Mouse (Mus musculus): ENCODE measurements around the gene Doc2g. TPM values are rescaled to one million over a fixed set of nuclear protein-coding genes. Genes with fewer than 3 reads are reported as not detected.
"Not testable (repeated sequence)": the region's sequence is repeated elsewhere in the genome, so short reads cannot be mapped to it uniquely, and the experiment has no call there.

Gene Doc2g
- polyA plus RNA-seq (2015; fragmentation: Nextera tagmentation; extraction: Ambion mirVana): 3.8 and 4.8 TPM in 2 replicates

DNA sequence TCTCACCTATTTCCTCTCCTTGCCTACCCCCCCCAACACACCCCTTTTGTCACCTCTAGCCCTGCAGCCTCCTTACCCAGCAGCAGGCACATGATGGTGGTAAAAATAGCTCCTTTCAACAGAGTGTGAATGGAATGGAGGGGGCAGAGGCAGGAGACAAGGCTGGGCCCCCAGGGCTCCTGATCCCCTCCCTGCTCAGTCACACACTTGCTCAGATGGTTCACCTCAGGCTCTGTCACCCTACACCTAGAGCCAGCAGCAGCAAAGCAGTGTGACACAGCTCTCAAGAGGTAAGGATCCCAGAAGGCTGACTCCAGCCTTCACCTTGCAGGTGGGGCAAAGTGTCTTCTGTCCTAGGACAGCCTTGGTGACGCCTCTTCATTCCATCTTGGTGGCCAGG, at the start of gene Doc2g:
TSS of gene Doc2g (plus strand) at position 202 of the 400 bp plus-strand sequence.
- Histone ChIP-seq H3K4me2 (ENCODE audit: low read depth, low read length) (no peak within 1 kb of the TSS), H3K9ac (ENCODE audit: low read length) (no peak within 1 kb of the TSS), H3K4me3 (replicated peaks; ENCODE audit: low read length) (no peak within 1 kb of the TSS), H3K4me1 (ENCODE audit: control insufficient read depth, insufficient read depth, low read length) (peaks cover 16% of the 10 kb centered on the region), H3K36me3 (ENCODE audit: control insufficient read depth, insufficient read depth, low read length) (peaks cover 6% of the 10 kb centered on the region; the same call in 1 of the 2 replicates), H3K27me3 (ENCODE audit: control insufficient read depth, insufficient read depth, low read length) (no peaks in the 10 kb centered on the region), H3K27ac (ENCODE audit: low read length) (no peak within 1 kb of the TSS), H3K9me3 (replicated peaks; ENCODE audit: control insufficient read depth, low read length) (no peaks in the 10 kb centered on the region)
- 58% methylated on average over 1 of the region's 1 CpGs for WGBS
- ATAC-seq (ENCODE audit: insufficient read depth, low FRiP score): no peak

DNA sequence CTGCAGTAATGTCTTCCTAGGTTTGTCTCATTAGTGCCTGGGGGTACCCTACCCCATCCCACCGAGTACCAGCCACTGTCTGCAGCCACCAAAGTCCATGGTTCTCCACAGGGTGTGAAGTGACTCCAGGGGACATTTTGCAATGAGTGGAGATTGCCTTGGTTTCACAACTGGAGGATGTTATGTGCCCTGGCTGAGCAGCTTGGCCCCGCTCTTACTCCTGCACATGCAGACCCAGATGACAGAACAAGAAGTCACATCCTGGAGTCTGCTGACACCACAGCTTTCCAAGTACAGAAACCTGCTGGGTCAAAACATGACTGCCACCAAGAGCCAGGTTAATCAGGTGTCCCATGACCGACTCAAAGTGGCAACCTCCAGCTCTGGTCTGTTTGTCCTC, 48.1 kb upstream of the Doc2g start:
- no peaks in the 10 kb centered on the region for H3K4me1 ChIP-seq (ENCODE audit: control insufficient read depth, insufficient read depth, low read length)
- no peak overlapping the region for H3K4me3 ChIP-seq (replicated peaks; ENCODE audit: low read length)
- H3K9ac ChIP-seq (ENCODE audit: low read length): no peak overlapping the region
- no peaks in the 10 kb centered on the region for H3K9me3 ChIP-seq (replicated peaks; ENCODE audit: control insufficient read depth, low read length)
- WGBS: 67% methylated on average over 3 of the region's 3 CpGs
- H3K27ac ChIP-seq (ENCODE audit: low read length): no peak overlapping the region
- ATAC-seq (ENCODE audit: insufficient read depth, low FRiP score): no peak
- H3K36me3 ChIP-seq (ENCODE audit: control insufficient read depth, insufficient read depth, low read length): no peaks in the 10 kb centered on the region
- H3K4me2 ChIP-seq (ENCODE audit: low read depth, low read length): no peak overlapping the region
- H3K27me3 ChIP-seq (ENCODE audit: control insufficient read depth, insufficient read depth, low read length): no peaks in the 10 kb centered on the region

DNA sequence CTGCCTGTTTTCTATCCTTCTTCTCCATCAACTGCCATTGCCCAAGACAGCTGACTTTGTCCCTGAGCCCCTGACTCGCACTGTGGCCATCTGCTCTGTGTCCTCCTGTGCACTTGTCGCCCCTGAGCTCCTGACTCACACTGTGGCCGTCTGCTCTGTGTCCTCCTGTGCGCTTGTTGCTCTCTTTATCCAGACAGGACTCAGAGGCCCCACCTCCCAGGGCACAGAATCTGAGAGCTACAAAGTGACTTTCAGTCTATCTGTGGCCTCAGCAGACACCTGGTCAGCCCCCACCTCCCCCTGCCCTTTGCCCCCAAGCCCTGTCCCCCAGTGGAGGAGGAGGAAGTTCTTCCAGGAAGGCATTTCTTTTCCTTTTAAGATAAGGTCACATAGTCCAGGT, 47.3 kb upstream of the Doc2g start:
- no peak overlapping the region for H3K27ac ChIP-seq (ENCODE audit: low read length)
- 35% methylated on average over 4 of the region's 4 CpGs for WGBS
- H3K4me2 ChIP-seq (ENCODE audit: low read depth, low read length): no peak overlapping the region
- H3K4me3 ChIP-seq (replicated peaks; ENCODE audit: low read length): no peak overlapping the region
- H3K4me1 ChIP-seq (ENCODE audit: control insufficient read depth, insufficient read depth, low read length): no peaks in the 10 kb centered on the region
- ATAC-seq (ENCODE audit: insufficient read depth, low FRiP score): no peak; the same call in 1 of the 2 replicates
- H3K9ac ChIP-seq (ENCODE audit: low read length): no peak overlapping the region
- no peaks in the 10 kb centered on the region for H3K27me3 ChIP-seq (ENCODE audit: control insufficient read depth, insufficient read depth, low read length)
- H3K36me3 ChIP-seq (ENCODE audit: control insufficient read depth, insufficient read depth, low read length): no peaks in the 10 kb centered on the region
- H3K9me3 ChIP-seq (replicated peaks; ENCODE audit: control insufficient read depth, low read length): no peaks in the 10 kb centered on the region

DNA sequence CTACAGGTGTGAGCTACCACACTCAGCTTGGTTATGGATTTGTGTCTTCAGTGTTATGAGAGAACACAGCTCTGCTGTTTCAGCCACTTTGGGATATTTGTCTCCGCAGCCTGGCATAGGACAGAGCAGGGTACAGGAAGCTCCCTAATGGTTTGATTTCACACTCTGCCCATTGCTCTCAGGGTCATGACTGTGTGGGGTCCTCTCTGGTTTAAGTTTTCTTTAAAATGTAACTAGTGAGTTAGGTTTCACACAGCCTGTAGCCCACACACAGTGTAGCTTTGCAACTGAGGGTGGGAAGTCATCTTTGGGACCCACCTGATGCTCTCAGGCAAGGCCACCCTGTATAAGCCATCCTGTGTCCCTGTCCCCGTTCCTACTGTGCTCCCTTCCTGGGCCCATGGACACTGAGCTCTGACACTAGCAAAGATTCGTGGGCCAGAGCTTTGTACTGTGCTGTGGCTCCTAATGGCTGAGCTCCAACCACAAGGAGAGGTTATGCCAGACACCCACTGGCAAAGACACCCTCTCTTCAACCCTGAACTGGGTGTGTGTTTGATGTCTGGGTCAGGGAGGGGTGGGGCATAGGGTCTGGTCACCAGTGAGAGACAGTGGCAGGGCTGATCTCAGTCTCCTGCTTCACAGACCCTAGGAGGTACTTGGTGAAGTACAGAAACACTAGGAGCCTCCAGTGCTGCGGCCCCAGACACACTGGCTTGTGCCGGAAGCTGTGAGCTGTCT, 45.6 kb upstream of the Doc2g start:
- H3K9me3 ChIP-seq (replicated peaks; ENCODE audit: control insufficient read depth, low read length); H3K4me2 ChIP-seq (ENCODE audit: low read depth, low read length); H3K36me3 ChIP-seq (ENCODE audit: control insufficient read depth, insufficient read depth, low read length); H3K4me1 ChIP-seq (ENCODE audit: control insufficient read depth, insufficient read depth, low read length); ATAC-seq (ENCODE audit: insufficient read depth, low FRiP score); H3K9ac ChIP-seq (ENCODE audit: low read length); H3K4me3 ChIP-seq (replicated peaks; ENCODE audit: low read length); H3K27me3 ChIP-seq (ENCODE audit: control insufficient read depth, insufficient read depth, low read length); H3K27ac ChIP-seq (ENCODE audit: low read length): not testable (repeated sequence)
- 69% methylated on average over 5 of the region's 5 CpGs for WGBS

DNA sequence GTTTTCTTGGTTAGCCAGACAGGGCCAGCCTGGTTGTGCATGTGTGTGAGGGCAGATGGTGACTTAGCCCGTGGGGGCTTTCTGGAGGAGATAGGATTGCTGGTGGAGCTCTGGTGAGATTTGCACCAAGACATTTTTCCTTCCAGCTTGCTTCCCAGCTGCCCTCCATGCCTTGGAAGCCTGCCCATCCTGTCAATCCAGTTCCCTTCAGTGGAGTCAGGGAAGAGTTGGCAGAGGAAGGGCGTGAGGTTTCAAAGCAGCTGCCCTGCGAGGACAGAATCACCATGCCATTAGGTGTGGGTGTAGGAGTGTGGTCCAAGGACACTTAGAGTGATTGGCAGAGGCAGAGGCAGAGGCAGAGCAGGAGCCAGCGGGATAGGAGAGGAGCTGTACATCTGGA, 44.6 kb upstream of the Doc2g start, which contains the start of gene Aldh3b3:
TSS of gene Aldh3b3 (plus strand) at position 176 of the 400 bp plus-strand sequence.
- no peak for ATAC-seq (ENCODE audit: insufficient read depth, low FRiP score)
- Histone ChIP-seq H3K9me3 (replicated peaks; ENCODE audit: control insufficient read depth, low read length) (no peaks in the 10 kb centered on the region), H3K27ac (ENCODE audit: low read length) (no peak within 1 kb of the TSS), H3K36me3 (ENCODE audit: control insufficient read depth, insufficient read depth, low read length) (no peaks in the 10 kb centered on the region), H3K4me2 (ENCODE audit: low read depth, low read length) (no peak within 1 kb of the TSS), H3K4me1 (ENCODE audit: control insufficient read depth, insufficient read depth, low read length) (no peaks in the 10 kb centered on the region), H3K27me3 (ENCODE audit: control insufficient read depth, insufficient read depth, low read length) (no peaks in the 10 kb centered on the region), H3K9ac (ENCODE audit: low read length) (no peak within 1 kb of the TSS; the same call in 1 of the 2 replicates), H3K4me3 (replicated peaks; ENCODE audit: low read length) (no peak within 1 kb of the TSS)
- WGBS: 58% methylated on average over 4 of the region's 4 CpGs

DNA sequence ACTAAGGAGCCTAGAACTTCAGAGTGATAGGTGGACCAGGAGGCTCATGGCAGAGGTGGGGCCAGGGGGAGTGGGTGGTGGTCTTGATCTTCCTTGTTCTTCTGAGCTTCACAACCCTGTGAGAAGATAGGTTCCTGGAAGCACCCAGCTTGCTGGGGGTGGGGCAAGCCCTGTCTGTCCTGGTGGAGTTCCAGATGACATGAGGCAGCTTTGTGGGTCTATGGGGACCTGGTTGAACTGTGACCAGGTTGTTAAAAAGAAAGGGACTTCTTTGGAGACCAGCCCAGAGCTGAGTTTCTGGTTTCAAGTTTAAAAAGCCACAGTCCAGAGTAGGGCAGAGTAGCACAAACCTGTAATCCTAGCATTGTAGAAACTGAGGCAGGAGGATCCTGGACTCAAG, 44.1 kb upstream of the Doc2g start:
- Histone ChIP-seq H3K9ac (ENCODE audit: low read length) (no peak overlapping the region), H3K27me3 (ENCODE audit: control insufficient read depth, insufficient read depth, low read length) (no peaks in the 10 kb centered on the region), H3K4me1 (ENCODE audit: control insufficient read depth, insufficient read depth, low read length) (no peaks in the 10 kb centered on the region), H3K9me3 (replicated peaks; ENCODE audit: control insufficient read depth, low read length) (no peaks in the 10 kb centered on the region), H3K27ac (ENCODE audit: low read length) (no peak overlapping the region), H3K4me3 (replicated peaks; ENCODE audit: low read length) (no peak overlapping the region), H3K4me2 (ENCODE audit: low read depth, low read length) (no peak overlapping the region), H3K36me3 (ENCODE audit: control insufficient read depth, insufficient read depth, low read length) (no peaks in the 10 kb centered on the region)
- no peak for ATAC-seq (ENCODE audit: insufficient read depth, low FRiP score)

DNA sequence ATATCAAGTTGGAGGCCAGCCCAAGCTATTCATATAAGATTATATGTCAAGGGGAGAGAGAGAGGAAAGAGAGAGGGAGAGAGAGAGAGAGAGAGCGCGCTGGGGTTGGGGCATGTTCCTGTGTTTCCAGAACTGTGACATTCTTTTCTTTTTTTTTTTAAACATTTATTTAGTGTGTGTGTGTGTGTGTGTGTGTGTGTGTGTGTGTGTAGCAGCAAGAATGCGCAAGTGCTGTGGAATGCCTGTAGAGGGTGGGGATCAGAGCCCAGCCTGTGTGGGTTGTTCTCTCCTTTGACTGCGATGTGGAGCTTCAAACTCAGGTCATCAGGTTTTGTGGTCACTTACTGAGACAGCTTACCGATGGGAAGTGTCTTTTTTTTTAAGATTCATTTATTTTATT, 42.9 kb upstream of the Doc2g start:
- H3K9me3 ChIP-seq (replicated peaks; ENCODE audit: control insufficient read depth, low read length): no peaks in the 10 kb centered on the region

DNA sequence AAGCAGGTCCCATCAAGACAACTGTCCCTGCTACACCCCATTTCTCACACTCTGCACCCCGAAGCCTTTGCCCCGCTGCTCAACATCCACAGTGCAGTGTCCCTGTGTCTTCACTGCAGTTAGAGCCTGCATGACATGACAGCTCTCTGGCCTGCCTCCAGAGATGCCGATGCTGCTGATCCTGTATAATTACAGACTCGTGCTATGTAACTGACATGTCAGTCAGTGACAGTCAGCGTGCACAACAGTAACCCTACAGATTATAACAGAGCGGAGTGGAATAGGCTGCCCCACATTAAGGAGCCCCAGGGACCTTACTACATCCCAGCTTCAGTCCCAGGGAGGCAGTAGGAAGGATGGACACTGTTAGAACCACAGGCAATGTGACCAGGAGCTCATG, 41.3 kb upstream of the Doc2g start:
- WGBS: 78% methylated on average over 6 of the region's 6 CpGs
- not testable (repeated sequence) for H3K4me1 ChIP-seq (ENCODE audit: control insufficient read depth, insufficient read depth, low read length); H3K27ac ChIP-seq (ENCODE audit: low read length); H3K4me2 ChIP-seq (ENCODE audit: low read depth, low read length); H3K9me3 ChIP-seq (replicated peaks; ENCODE audit: control insufficient read depth, low read length); H3K4me3 ChIP-seq (replicated peaks; ENCODE audit: low read length); H3K27me3 ChIP-seq (ENCODE audit: control insufficient read depth, insufficient read depth, low read length); H3K9ac ChIP-seq (ENCODE audit: low read length); H3K36me3 ChIP-seq (ENCODE audit: control insufficient read depth, insufficient read depth, low read length); ATAC-seq (ENCODE audit: insufficient read depth, low FRiP score)

More for the DNA sequence above, 42.9 kb upstream of the Doc2g start:
- Histone ChIP-seq H3K4me1 (ENCODE audit: control insufficient read depth, insufficient read depth, low read length) (no peaks in the 10 kb centered on the region), H3K27ac (ENCODE audit: low read length) (no peak overlapping the region), H3K27me3 (ENCODE audit: control insufficient read depth, insufficient read depth, low read length) (no peaks in the 10 kb centered on the region), H3K9ac (ENCODE audit: low read length) (no peak overlapping the region), H3K4me3 (replicated peaks; ENCODE audit: low read length) (no peak overlapping the region), H3K36me3 (ENCODE audit: control insufficient read depth, insufficient read depth, low read length) (no peaks in the 10 kb centered on the region), H3K4me2 (ENCODE audit: low read depth, low read length) (no peak overlapping the region)
- ATAC-seq (ENCODE audit: insufficient read depth, low FRiP score): no peak
- WGBS: 65% methylated on average over 5 of the region's 5 CpGs

DNA sequence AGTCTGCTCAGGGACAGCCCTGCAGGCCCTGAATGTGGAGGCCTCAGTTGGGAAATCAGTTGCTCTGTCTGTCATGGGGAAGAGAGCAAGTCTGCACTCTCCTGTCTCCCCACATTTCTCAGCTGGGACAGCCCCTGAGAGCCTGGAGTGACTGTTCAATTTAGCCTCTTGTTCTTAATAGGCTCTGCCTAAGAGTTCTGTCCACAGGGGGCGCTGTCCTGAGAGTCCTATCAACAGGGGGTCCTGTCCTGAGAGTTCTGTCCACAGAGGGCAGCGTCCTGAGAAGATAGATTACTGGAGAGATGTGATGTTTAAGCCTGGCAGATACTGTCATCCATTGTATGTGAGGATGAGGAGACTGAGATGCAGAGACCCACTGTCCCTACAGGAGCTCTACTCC, 40.6 kb upstream of the Doc2g start:
- Histone ChIP-seq H3K4me3 (replicated peaks; ENCODE audit: low read length) (no peak overlapping the region), H3K27ac (ENCODE audit: low read length) (no peak overlapping the region), H3K4me2 (ENCODE audit: low read depth, low read length) (no peak overlapping the region), H3K9ac (ENCODE audit: low read length) (no peak overlapping the region), H3K4me1 (ENCODE audit: control insufficient read depth, insufficient read depth, low read length) (no peaks in the 10 kb centered on the region), H3K36me3 (ENCODE audit: control insufficient read depth, insufficient read depth, low read length) (no peaks in the 10 kb centered on the region), H3K27me3 (ENCODE audit: control insufficient read depth, insufficient read depth, low read length) (no peaks in the 10 kb centered on the region), H3K9me3 (replicated peaks; ENCODE audit: control insufficient read depth, low read length) (no peaks in the 10 kb centered on the region)
- ATAC-seq (ENCODE audit: insufficient read depth, low FRiP score): no peak
- 13% methylated on average over 2 of the region's 2 CpGs for WGBS
